Mouse (Mus musculus): ENCODE results near the gene Podn. TPM values are rescaled to one million over a fixed set of nuclear protein-coding genes. Genes with fewer than 3 reads are reported as not detected.
A peak's percentile ranks its signal among the peaks of the same experiment; 100 is the strongest.
"Not testable (repeated sequence)": the region's sequence is repeated elsewhere in the genome, so short reads cannot be mapped to it uniquely, and the experiment has no call there.

Podn gene
- total RNA-seq (2021) = 10 to 100 TPM in 1 of 2 experiments, 1 to 10 TPM in 1; 7.2 to 12.6 TPM
- long read RNA-seq, experiment 1, partial matches to known transcripts = 2 of 95 reads
- long read RNA-seq, experiment 1, other reads (novel, unspliced or antisense) = 92 of 95 reads
- long read RNA-seq, experiment 2, partial matches to known transcripts = 1 of 65 reads
- long read RNA-seq, experiment 2, other reads (novel, unspliced or antisense) = 61 of 65 reads

DNA sequence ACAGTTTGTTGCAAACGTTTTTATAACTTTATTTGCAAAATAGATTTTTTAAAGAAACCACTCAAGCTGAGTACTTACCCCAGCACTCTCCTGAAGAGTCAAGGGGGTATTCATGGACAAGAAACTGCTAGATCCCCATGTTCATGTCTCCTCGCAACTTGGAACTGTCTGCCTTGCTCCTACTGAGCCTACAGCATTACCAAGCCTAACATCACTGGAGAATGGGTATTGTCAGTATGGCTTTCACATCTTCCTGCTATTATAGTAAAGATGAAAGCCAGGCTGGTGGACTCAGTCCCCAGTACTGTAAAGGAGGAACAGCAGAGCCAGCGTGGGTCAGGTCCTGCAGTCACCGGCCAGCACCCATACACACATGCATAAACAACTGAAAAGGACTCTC, at the start of gene Podn:
Gene Podn (minus strand): TSS at position 101 of the 400 bp plus-strand sequence.
- DNase-seq = no peak

DNA sequence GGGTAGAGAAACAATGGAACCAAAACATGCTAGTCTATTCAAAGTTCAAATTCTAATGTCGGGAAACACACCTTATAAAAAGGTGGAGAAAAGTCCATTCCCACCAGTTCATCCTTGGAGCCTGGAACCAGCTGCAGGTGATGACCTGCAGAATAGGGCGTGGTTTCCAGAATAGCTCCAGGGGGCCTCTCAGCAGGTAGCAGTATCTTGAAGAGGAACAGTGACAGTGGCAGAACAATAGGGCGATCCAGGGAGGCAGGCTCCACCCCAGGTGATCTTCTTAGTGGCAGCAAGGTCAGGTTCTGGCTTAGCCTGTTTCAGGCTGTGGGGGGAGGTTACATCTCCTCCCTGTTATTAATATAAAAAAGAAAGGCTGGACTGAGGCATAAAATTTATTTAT, 49.3 kb upstream of the Podn start:
- not testable (repeated sequence) for DNase-seq

DNA sequence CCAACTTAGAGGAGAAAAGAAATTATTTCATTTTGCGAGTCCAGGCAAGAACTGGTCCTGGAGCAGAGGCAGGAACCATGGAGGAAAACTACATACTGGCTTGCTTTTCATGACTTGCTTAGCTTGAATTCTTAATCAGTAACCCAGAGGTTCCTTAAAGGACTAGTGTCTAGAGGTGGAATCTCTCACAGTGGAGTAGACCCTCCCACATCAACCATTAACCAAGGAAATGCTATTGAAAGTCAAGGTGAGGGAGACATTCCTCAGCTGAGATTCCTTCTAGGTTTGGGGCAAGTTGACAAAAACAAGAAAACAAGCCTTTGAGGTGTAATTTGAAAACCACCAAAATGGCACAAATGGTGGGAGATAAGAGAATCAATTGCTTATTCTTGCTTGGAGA, 48.6 kb upstream of the Podn start, which contains the start of gene Scp2:
Gene Scp2 (minus strand): TSS at position 119 of the 400 bp plus-strand sequence.
- no peak for DNase-seq

DNA sequence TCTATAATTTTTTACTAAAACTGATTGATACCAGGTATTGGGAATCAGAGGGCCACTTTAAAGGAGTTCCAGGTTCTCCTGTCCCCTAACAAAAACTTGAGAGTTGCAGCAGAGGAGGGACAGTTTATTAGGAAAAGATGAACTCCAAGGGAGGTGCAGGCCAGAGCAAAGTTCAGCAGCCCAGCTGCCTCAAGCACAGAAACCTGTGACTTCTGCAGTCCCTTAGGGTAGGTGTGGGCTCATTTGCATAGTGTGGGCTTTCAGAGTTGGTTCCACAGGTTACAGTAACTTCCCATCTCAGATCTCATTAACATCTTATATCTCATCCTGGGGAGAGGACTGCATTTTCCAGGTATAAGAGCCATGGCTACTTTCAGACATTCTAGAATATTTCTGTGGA, 47.5 kb upstream of the Podn start:
- no peak for DNase-seq

DNA sequence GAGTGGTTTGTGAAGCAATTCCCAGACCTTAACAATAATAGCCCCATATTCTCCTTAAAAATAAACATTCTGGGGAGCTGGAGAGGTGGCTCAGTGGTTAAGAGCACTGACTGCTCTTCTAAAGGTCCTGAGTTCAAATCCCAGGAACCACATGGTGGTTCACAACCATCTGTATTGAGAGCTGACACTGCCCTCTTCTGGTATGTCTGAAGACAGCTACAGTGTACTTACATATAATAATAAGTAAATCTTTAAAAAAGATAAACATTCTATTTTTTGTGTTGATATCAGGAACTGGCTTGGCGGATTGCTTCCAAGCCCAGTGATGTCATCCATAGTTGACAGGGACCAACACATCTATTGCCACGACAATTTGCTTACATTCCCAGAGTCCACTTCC, 46.9 kb upstream of the Podn start:
- DNase-seq = not testable (repeated sequence)

DNA sequence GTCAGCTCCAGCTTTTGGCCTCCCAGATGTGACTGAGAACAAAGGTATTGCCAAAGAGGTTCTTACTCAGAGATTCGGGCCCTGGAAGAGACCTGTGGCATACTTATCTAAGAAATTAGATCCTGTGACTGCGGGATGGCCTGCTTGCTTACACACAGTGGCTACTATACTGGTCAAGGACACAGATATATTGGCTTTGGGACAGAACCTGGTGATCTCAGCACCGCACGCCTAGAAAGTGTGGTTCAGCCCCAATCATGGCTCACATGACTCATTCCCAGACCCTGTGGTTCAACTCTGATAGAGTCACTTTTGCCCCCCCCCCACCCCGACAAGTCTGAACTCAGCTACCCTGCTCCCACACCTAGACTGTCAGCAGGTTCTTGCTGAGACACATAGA, 40.7 kb upstream of the Podn start:
- DNase-seq = no peak

DNA sequence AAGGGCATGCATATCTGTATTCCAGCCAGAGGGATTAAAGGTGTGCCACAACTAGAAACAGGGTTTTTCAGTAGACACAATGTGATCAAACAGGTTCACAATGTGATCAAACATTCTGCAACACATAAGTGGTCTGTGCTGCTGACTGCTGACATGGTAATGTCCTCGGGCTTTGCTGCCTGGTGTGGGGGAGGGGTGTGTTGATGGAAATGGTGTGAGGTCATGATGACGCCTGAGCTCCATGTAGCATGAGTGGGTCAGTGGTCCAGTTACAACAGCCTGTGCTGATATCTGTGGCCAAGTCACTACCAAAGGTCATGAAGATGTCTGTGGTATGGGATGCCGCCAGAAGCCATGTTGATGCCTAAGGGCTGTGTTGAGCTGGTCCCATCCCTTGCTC, 34.2 kb upstream of the Podn start:
- no peak for DNase-seq

DNA sequence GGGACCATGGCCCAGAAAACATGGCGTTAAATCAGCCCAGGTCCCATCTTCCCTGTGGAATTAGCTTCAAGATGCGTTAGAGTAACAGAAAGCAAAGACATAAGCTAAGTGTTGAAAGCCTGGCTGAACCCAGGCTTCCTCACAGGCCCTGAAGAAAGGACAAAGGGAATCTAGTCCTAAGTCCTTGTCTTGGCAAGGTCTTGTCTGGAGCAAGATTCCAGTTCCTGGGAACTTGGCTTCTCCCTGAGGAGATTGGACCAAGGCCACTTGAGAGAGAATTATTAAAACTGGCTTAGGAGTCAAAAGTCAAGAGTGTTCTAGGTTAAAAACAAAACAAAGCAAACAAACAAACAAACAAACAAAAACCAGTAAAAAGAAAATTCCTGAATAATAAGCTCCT, 32.1 kb upstream of the Podn start:
- DNase-seq = no peak

DNA sequence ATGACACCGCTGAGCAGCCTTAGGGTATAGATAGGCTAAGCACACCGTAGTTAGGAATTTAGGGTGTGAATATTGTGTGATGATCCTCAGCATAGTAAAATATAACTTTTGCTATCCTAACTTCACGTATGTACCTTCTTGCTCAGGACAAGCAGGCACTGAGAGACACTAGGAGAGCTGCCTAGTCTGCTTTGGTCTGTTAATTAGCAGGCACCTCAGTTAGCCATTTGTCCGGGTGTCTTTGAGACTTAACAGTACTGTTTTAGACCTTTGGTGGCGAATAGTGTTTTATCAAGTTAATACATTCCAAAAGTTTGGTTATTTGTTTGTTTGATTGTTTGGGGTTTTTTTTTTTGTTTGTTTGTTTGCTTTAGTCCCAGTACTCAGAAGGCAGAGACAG, 31.3 kb upstream of the Podn start:
- DNase-seq = no peak

DNA sequence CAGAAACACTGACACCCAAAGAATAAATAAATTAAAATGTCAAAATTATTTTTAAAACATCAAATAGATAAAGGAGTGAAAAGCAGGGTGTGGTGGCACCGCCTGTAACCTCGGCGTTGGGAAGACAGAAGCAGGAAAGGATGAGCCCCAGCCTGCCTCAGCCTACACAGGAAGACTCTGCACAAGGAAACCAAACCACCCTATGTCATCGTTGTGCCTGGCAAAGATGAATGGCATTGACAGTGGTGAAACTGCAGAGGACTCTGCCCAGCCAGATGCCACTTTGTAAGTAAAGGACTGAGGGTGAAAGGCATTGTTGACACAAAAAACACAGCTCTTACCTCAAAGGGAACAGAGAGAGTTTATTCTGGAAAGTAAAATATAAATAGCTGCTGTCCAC, 30.0 kb upstream of the Podn start:
- DNase-seq = no peak

DNA sequence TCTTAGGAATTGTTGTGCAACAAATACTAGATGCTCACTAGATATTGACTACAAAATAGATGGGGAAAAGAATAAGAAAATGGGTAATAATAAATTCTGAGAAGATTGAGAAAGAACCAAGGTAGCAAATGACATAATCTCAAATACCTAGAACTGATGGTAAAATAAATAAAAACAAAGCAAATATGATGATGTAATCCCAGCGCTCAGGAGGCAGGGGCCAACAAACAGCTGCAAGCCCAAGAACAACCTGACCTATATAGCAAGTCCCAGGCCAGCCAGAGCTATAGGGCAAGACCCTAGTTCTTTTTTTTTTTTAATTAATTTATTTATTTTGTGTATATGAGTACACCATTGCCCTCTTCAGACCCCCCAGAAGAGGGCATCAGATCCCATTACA, 27.9 kb upstream of the Podn start:
- DNase-seq = no peak

DNA sequence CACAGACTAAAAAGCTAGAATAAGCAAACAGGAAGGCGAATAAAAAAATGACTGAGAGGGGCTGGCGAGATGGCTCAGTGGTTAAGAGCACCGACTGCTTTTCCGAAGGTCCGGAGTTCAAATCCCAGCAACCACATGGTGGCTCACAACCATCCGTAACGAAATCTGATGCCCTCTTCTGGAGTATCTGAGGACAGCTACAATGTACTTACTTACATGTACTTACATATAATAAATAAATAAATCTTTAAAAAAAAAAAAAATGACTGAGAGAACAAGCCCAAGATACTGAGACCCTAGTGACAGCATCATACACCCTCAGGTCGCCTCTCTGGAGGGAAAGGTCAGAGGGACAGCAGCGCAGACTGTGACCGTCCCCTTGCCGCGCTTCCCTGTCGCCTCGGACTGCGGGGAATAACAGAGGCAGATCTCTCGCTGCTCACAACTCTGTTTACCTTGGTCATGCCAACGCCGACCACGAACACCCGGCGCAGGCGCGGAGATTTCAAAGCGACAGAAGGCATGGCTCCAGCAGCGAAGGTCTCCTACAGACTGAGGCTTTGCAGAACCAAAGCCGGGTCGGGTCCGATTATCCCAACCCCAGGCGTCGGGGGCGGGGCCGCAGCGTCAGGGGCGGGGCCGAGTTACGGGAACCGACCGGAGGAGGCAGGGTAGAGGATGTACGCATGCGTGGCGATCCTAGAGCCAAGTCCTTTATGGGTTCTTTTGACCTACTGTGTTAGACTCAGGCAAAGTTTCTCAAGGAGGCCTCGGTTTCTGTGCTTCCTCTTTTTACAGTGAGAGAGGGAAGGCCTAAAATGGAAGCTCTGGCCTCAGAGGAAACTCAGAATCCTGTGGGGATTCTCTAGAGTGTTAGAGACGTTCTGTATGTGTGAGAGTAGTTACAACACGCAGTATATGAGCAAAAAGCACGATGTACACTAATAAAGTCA, 22.0 kb upstream of the Podn start:
- DNase-seq = peak; percentile 92

DNA sequence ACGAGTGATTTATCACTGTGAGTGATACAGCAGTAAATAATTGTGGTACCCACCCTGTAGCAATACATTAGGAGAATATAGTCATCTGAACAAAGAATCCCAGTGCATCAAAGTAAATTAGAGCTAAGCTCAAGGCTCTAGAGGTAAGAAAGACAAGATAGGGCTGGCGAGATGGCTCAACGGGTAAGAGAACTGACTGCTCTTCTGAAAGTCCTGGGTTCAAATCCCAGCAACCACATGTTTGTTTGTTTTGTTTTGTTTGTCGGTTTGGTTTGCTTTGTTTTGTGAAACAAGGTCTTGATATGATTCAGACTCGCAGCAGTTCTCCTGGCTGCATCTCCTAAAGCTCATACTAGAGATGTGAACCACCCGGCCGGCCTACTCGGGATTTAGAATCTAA, 21.2 kb upstream of the Podn start:
- no peak for DNase-seq

DNA sequence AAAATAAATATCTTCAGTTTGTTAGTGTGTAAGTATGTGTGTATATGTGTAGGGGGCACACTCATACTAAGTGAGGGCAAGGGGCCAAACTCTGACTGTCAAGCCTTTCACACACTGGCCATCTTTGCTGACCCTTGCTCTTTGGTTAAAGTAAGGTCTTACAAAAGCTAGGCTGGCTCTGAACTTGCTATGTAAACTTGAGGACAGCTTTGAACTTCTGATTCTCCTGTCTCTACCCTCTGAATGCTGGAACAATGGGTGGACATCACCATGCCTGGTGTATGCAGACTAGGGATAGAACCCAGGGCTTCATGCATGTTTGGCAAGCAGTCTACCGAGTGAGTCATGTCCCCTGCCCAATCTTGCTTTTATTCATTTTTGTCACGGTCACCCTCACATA, 20.2 kb upstream of the Podn start:
- DNase-seq = no peak

DNA sequence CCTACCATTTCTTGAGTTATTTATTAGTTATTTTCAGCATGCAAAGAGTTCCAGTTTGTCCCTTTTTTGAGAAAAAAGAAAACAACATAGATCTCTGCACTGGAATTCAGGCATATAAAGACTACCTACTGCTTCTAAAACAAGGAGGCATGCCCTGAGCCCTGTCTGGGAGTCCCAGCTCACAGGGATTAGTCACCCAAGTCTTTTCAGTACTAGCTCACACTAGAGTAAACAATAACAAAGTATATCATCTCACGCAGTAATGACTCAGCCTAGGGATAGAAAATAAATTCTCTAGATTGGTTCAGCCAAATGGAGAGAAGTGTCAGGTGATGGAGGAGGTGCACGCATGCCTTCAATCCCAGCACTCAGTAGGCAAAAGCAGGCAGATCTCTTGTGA, 14.5 kb upstream of the Podn start:
- no peak for DNase-seq

DNA sequence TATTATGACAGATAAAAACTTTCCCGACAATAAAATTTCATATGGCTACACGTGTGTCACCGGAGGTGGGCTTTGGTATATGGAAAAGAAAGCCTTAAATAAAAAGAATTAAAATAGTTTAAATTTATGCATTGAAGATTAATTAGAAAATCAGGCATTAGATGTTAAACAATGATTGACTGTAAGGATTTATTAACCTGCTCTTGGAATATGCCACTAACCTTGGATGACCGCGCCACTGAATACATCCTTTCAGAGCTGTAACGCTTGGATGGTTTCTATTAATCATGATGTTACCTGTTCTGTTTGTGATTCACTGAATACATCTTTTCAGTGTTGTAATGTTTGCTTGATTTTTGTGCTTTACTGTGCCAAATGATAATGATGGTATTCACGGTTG, 13.5 kb upstream of the Podn start:
- no peak for DNase-seq

DNA sequence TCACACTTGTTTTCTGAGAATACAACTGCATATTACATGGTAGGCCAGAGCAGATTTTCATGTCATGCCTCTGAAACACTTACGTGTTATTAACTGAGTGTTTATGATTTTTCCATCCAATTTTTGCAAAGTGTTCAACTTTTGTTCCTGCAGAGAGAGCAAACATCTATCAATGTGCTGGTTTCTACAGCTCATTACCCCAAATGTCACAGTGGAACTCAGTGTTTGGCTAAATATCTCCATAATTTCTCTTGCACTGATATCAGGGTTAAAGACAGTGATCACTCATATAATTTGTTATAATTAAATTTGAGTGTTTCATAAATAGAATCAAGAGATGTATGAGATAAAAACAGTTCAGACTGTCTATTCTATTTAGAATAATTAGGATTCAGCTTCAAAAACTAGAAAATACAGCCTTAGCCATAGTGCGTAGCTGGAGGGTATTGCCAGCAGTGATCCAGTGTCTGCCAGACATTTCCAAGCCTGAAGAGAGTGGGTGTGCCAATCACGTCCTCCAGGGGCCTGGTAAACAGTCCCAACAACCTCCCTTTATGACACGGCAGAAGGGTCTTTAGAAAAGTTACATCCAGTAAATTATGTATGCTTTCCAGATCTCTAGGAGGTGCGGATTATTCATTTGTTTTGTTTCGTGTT, 3.4 kb downstream of the Podn start:
- no peak for DNase-seq

DNA sequence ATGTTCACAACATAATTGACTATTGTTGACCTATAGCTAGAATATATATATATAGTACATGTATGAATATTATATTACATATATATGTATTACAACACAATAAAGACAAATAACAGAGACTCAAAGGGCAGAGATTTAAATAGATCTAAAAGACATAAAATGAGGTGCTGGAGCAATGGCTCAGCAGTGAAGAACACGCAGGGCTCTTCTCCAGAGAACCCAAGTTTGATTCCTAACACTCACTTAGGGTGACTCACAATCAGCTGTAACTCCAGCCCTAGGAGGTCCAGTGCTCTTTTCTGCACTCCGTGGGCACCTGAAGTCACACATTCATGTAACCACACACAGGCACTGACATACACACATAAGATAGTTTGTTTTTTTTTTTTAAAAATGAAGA, 12.3 kb downstream of the Podn start:
- DNase-seq = no peak

DNA sequence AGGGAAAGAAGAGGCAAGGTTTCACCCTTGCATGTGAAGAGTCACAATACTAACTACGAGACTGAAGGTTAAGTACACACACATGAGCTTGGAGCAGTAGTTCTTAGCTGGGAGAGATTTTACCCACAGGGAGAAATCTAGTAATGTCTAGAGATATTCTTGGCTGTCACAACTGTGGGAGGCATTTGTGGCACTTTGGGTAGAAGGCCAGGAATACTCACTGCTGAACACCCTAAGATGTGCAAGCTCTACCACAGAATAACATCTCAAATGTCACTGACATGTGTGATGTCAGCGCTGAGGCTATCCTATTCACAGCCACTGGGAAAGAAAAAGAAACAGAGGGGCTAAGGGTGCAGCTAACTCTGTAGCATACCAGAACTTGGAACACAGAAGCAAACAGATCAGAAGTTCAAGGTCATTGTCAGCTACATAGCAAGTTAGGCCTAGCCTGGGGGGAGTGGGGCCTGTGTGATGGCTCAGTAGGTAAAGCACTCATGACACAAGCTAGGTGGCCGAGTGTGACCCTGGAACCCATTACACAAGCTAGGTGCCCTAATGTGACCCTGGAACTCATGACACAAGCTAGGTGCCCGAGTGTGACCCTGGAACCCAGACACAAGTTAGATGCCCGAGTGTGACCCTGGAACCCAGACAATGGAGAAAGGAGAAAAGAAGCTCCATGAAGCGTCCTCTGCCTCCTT, 13.1 kb downstream of the Podn start:
- DNase-seq = no peak

DNA sequence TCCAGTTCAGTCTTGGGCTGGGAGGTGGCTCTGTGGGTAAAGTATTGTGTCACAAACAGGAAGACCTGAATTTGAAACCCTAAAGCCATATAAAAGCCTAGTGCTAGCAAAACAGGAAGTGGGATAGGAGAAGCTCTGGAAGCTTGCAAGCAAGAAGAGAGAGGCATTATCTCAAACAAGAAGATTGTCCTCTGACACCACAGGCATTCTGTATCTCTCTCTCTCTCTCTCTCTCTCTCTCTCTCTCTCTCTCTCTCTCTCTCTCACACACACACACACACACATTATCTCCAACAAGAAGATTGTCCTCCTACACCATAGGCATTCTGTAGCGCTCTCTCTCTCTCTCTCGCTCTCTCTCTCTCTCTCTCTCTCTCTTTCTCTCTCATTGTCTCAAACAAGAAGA, 13.8 kb downstream of the Podn start:
- DNase-seq = no peak

DNA sequence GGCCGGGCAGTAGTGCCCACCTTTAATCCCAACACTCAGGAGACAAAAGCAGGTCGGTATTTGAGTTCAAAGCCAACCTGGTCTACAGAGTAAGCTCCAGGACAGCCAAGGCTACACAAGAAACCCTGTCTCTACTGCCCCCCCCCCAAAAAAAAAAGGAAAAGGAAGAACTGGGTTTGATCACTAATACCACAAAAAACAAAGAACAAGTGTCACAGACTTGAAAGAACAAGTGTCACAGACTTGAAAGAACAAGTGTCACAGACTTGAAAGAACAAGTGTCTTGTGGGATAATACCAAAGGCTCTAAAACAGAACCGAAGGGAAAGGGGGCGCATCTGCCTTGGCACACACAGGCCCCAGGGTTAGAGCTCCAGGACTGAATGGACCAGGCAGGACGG, 15.4 kb downstream of the Podn start:
- DNase-seq = no peak

DNA sequence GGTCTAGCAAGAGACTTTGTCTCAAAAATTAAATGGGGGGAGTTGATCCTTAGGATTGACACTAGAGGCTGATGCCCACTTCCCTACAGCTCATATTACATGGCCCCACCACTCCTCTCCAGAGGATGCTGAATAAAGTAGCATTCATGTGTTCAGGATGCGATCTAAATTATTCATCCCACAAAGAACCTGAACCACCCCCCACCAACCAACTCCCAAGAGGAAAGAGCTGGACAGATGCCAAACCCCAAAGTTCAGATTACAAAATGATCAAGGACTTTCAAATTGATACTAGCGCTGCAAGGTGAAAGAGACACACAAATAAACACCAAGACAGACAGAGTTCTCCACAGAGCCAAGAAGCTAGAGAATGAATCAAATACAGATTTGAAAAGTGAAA, 16.5 kb downstream of the Podn start:
- no peak for DNase-seq

DNA sequence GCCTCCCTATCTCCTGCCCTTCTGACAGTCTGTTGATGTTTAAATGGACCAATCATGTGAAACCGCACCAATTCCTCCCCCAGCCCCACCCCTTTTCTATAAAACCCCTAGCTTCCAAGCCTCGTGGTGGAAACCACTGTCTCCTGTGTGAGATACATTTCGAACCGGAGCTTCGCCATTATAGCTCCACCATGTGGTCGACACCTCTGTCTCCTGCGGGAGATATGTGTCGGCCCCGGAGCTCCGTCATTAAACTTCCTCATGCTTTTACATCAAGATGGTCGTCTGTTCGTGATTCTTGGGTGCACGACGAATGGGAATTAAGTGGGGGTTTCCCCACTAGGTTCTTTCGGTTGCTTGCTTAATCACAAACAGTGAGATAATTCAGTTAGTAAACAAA, 17.1 kb downstream of the Podn start:
- DNase-seq = not testable (repeated sequence)

Data from gastrocnemius, postnatal 25 days (tissue).